Mouse (Mus musculus) heart, adult 8-10 months (tissue): ENCODE data around the gene 2310046K23Rik. TPM values are rescaled to one million over a fixed set of nuclear protein-coding genes. Genes with fewer than 3 reads are reported as not detected.
A peak's percentile ranks its signal among the peaks of the same experiment; 100 is the strongest.

ENCODE experiments used
- DNase-seq: peaks from one replicate; pipeline ENCODE4 v3.0.0; 2022; ENCODE audit warnings: low spot score
- total RNA-seq, 4 experiments: library from RNA; stranded (reverse); gene quantifications; 2 replicates each; pipeline ENCODE4 v1.2.4; 2022

The 2310046K23Rik gene
- not detected for total RNA-seq

DNA sequence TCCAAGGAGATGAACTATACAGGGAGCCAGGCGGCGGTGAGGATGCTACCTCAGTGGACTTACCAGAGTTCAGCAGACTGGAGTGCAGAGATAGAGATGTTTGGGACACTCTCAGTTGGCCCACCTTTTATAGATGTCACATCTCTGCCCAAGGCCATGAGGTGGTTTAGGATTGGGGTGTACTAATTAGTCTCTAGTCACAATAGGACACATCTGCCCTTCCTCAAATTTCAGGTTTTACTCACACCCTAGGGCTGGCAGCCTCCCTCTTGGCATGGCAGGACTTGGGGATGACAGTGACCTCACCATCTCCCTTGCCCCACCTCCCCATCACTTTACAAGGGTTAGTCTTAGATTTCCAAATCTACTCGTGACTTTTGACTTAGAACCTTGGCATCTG is at the start of gene 2310046K23Rik:
TSS of gene 2310046K23Rik (minus strand) at position 101 of the 400 bp plus-strand sequence.
- DNase-seq: no peak

DNA sequence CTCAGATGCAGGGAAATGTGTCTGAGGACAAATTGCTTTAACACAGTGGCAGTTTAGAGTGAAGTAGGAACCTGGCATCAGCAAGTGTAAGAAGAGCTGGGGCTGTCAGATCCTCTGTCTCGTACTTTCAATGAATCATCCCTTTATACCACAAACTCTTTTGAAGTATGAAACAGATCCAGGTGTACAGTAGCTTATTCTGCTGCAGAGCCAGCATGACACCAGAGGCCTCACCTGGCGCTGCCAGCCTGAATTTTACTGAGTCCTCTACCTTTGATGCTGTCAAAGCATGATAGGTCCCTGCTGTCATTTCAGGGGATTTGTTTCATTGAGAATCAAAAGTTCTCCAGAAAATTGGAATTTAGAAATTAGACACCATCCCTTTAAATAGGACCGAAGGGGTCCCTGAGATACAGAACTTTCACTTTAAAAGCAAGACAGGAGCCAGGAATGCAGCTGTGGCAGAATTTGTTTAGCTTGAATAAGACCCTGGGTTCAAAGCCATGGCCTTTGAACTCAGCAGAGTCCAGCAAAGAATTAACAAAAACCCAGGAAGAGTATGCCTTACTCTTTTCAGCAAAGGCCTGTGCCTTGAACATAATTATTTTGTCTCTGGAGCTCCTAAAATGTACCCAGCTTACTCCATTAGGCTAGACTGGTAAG is 49.0 kb upstream of the 2310046K23Rik start:
- no peak for DNase-seq

DNA sequence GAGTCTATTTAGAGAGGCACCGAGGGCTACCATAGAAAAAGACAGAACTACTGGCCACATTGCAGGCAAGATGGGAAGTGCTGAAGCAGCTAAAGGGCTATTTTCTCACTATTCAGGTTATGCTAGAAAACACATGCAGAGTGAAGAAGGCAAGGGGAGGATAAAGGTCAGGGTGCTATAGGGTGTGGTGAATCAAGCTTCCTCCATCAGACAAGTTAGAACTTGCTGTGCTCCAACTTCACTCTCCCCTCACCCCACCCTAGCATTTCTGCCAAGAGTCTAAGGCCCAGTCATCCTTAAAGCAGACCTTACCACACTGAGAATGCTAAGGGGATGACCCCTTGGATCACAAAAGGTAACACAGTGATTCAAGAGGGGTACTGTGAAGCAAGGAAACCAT is 45.2 kb upstream of the 2310046K23Rik start:
- DNase-seq: no peak

DNA sequence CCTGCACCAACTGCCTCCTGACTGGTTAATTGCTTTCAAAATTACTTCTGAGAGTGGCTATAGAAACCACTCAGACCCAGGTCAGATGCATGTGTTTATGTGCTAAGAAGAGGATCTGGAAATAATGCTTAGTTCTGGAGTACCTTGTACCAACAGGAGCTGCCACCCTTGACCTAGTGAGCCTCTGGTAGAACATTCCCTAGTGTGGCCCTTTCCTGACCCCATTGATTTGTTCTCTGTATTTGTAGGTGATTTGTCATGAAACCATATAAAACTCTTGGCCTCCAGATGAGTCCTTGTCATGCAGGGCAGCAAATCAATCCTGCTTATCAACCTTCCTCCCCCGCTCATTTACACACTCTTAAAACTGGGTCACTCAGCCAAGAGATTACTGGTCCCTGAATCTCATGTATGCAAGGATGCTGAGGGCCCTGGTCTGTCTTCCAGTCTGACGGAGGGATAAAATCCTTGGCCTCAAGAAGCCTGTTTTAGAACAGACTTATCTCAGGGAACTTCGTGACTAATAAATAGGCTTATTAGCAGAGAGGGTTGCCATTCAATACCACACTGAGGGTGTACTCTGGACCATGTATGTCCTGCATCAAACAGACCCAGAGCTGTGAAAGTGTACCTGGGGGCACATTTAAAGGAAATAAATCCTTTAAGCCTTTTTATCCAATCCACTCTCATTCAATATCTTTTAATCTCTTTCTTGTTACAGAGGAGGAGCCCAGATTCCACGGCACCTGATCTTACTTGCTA is 44.5 kb upstream of the 2310046K23Rik start:
- DNase-seq: no peak

DNA sequence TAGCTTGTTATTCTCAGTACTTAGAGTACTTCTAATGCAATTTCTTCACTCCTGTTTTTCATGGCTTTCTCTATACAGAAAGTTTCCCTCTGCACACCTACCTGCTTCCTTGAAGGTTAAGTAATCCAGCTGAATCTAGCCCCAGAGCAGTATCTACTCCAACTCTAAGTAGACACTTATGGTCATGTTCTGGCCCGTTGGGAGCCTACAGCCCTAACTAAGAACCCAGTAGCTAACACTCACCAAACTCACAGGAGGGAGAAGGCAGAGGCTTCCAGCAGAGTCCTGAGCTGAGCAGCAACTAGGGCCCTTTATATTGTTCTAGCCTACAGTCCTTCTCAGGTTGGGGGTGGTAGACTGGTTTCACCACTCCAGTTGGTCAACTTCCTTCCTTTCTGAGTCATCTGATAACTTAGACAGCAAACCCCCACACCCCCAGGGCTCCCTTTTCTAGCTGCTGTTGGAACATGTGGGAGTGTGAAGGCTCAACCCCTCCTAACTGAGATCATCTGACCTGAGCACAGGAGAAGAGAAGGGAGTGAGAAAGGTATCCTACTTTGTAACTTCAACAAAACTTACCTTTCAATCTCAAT is 39.2 kb upstream of the 2310046K23Rik start, which contains the start of gene Ivl:
TSS of gene Ivl (minus strand) at position 287 of the 593 bp plus-strand sequence.
- DNase-seq: no peak

DNA sequence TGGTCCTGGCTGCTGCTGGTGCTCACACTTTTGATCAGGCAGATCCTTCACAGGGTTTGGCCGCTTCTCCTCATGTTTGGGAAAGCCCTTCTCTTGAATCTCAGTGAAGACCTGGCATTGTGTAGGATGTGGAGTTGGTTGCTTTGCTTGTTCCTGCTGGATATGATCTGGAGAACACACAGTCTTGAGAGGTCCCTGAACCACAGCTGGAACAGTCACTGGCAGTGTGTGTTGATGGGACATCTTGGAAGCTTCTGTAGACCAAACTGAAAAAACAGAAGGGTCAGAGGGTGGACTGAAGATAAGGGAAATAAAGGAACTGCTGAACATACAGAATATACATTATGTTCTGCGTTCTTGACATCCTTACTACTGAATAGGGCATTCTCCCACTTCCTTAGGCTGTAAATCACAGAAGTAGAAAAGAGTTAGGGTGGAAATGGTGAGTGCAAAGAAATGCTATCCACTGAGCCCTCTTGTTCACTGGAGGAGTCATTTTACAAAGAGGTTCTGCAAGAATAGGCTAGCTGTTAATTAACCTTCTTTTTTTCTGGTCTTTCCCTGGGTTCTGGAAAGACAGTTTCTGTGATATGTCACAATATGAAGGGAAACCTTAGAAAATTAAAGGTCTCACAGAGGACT is 38.3 kb upstream of the 2310046K23Rik start:
- no peak for DNase-seq

DNA sequence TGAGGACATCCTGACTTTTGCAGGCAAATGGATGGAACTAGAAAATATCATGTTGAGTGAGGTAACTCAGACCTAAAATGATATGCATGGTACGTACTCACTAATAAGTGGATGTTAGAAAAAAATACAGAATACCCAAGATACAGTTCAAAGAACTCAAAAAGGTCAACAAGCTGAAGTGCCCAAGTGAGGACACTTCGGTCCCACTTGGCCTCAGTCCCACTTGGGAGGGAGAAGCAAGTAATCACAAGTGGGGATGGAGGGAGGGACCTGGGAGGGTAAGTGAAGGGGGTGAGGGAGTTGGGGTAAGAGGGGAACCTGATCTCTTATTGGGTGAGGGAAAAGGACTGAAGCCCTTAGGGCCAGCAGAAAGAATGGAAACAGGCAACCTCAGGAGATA is 34.4 kb upstream of the 2310046K23Rik start:
- DNase-seq: no peak

DNA sequence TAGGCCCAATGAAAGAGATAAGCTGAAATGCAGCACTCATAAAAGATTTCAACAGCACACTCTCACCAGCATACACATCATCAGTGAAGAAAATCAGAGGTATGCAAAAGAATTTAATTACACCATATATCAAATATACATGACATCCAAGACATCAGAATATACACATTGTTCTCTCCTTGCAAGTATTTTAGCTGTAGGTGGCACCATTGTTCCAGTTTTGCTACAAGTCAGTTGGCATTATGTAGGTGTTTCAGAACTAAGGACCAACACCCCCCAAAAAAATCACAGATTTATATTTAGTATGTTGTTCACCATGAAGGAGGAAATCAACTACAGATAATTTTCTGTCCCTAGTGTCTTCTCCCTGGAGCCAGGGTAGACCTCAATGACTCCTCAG is 31.1 kb upstream of the 2310046K23Rik start:
- no peak for DNase-seq

DNA sequence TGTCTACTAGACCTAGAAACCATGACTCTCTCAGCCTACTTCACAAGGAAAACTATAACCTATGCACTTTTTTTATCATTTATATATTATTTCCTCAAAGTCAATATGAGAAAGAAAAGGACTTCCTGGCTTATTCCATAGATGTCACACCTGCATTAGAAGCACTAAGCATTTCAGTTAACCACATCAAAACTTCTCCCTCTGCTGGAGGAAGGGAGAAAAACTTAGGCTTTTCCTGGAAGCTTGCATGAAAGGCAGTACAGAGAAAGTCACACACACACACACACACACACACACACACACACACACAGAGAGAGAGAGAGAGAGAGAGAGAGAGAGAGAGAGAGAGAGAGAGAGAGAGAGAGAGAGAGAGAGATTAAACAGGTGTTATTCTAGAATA is 22.0 kb downstream of the 2310046K23Rik start:
- no peak for DNase-seq

DNA sequence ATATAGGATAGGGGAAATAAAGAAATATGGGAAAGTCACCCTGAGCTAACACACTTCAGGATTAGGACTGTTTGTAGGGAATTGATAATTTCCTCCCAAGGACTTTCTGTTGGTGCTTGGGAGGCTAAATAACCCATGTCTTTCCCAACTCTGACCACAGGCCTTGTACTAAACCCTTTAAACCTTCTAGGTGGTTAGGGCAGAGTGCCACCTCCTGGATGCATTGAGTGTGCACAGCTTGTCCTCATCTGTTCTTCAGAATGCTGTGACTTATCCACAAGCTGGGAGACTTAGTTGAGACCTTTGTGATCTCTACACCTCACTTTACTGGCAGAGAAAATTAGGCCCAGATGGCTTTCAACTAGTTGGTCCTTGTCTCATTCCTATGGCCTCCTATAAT is 23.5 kb downstream of the 2310046K23Rik start:
- no peak for DNase-seq

DNA sequence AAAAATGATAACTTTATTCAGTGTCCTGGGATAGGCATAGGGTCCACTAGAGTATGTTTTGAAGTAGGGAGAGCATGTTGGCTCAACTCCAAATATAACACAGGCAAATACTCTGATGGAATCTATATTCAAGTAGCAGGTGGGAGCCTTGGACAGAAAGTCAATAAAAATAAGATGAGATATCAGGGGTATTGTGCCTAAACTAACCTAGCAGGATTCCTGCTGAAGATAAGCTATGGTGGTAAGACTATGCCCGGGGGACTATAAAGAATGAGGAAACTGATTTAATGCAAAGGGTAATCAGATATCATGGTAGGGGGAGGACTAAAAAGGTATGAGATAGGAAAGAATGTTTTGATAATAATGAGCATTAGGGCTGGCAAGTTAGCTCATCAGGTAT is 26.1 kb downstream of the 2310046K23Rik start:
- DNase-seq: no peak

DNA sequence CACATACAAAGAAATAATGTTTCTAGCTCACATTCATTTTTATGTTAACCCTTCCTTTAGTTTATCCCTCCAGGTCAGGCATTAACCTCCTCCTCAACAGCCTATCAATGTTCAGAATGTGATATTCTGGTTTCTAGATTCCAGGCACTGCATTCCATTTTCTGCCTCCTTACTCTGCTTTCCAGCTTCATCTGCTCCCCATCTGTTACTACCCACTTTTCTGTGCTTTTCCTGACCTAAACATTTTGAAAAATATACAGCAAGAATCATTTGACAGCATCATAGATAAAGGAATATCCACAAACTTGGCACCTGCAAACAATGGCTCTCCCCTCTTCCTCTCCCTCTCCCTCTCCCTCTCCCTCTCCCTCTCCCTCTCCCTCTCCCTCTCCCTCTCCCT is 30.8 kb downstream of the 2310046K23Rik start:
- DNase-seq: no peak

DNA sequence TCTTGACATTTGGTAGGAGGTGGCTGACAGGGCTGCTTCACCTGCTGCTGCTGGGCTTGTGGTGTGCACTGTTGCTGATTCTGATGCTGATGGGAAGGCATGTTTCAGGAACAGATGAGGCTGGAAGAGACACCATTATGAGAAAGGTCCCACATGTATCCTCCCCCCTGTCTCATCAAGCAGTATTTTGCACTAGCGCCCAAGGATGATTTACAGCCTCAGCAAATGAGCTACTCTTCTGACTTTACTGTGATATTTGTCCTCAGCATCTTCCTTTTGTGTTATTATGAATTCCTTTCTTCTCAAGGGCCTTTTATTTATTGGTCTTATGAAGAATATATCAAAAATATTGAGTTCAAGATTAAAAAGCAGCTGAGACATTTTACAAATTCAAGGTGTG is 33.9 kb downstream of the 2310046K23Rik start, which contains the start of gene Sprr4:
TSS of gene Sprr4 (minus strand) at position 101 of the 400 bp plus-strand sequence.
- no peak for DNase-seq

DNA sequence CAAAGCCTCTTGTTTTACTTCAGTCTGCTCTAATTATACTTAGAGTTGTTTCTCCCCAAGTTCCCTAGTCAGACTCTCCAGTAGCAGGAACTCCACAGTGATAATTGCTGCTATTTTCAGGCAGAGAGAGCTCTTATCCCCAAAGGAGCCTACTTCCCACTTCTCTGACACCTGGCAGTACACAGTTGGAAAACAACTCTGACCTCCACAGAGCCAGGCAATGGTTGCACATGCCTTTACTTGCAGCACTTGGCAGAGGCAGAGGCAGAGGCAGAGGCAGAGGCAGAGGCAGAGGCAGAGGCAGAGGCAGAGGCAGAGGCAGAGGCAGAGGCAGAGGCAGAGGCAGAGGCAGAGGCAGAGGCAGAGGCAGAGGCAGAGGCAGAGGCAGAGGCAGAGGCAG is 44.0 kb downstream of the 2310046K23Rik start:
- DNase-seq: peak; percentile 1

DNA sequence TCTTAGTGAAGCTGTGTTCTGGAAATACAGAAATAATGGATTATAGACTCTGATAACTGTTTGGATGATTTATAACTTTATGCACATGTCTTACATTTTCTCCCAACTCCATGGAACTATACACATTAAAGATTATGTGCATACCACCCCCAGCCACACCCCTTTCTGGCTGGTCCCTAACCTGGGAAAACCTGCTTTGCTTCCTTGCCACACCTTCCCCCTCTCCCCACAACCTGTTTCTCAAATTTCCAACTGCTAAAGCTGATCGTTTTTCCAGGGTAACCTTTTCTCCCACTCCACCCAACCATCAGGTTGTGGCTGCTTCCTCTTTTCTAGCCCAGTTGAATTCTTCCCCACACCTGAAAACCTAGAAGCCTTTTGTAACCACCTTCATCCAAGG is 48.0 kb downstream of the 2310046K23Rik start:
- no peak for DNase-seq

DNA sequence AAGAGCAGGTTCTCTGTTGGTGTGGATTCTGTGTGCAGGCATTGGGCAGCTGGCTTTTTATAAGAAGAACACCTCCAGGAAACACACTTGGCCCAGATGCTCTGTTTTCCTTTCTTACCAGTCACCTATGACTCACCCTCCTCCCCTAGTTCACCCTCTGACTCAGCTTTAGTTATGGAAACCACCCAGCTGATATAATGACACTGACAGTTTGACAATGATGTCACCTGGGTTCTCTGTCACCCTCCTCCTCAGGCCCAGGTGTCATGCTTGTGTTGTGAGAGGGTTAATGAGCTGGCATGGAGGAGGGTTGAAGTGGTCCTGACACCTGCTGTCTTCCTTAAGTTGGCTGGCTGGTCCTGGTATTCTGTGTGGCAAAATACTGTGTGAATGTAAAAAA is 48.4 kb downstream of the 2310046K23Rik start, which contains the start of gene Sprr1a:
TSS of gene Sprr1a (minus strand) at position 33 of the 400 bp plus-strand sequence.
- DNase-seq: no peak

Other genes starting within 250 kb of the 2310046K23Rik start
- not detected for gene Sprr2a3, start 249.1 kb downstream of the 2310046K23Rik start, total RNA-seq
- not detected for gene Sprr2b, start 217.9 kb downstream of the 2310046K23Rik start, total RNA-seq
- not detected for gene Sprr2d, start 195.4 kb downstream of the 2310046K23Rik start, total RNA-seq
- not detected for gene Sprr2e, start 182.4 kb downstream of the 2310046K23Rik start, total RNA-seq
- gene Sprr2f, start 169.3 kb downstream of the 2310046K23Rik start, total RNA-seq: not detected
- not detected for gene Sprr2h, start 148.8 kb downstream of the 2310046K23Rik start, total RNA-seq
- gene Sprr2i, start 126.5 kb downstream of the 2310046K23Rik start, total RNA-seq: not detected
- gene Sprr2j-ps, start 116.4 kb downstream of the 2310046K23Rik start, total RNA-seq: not detected
- gene Gm9774, start 105.1 kb downstream of the 2310046K23Rik start, total RNA-seq: 1 to 10 TPM in 3 of 4 experiments, not detected in 1; 1.4 to 3.1 (median 2.9) TPM
- gene Sprr2k, start 101.9 kb downstream of the 2310046K23Rik start, total RNA-seq: not detected
- not detected for gene Sprr1b, start 95.7 kb downstream of the 2310046K23Rik start, total RNA-seq
- gene Sprr3, start 75.8 kb downstream of the 2310046K23Rik start, total RNA-seq: not detected
- under 1 TPM in 3 of 4 experiments, not detected in 1; 0.35 to 0.69 (median 0.41) TPM for gene Sprr1a, start 48.6 kb downstream of the 2310046K23Rik start, total RNA-seq
- not detected for gene Sprr4, start 34.0 kb downstream of the 2310046K23Rik start, total RNA-seq
- not detected for gene Ivl, start 39.2 kb upstream of the 2310046K23Rik start, total RNA-seq
- not detected for gene Smcp, start 54.5 kb upstream of the 2310046K23Rik start, total RNA-seq
- not detected for gene 2210017I01Rik, start 73.0 kb upstream of the 2310046K23Rik start, total RNA-seq
- gene Lce6a, start 87.1 kb upstream of the 2310046K23Rik start, total RNA-seq: not detected
- gene Lce1a1, start 113.8 kb upstream of the 2310046K23Rik start, total RNA-seq: not detected
- not detected for gene Lce1b, start 122.4 kb upstream of the 2310046K23Rik start, total RNA-seq
- gene Lce1a2, start 135.8 kb upstream of the 2310046K23Rik start, total RNA-seq: not detected
- not detected for gene Lce1c, start 144.7 kb upstream of the 2310046K23Rik start, total RNA-seq
- gene Lce1d, start 152.7 kb upstream of the 2310046K23Rik start, total RNA-seq: not detected
- gene Lce1e, start 174.6 kb upstream of the 2310046K23Rik start, total RNA-seq: not detected
- not detected for gene Lce1f, start 185.8 kb upstream of the 2310046K23Rik start, total RNA-seq
- gene Gm38119, start 204.6 kb upstream of the 2310046K23Rik start, total RNA-seq: not detected
- gene Lce1g, start 217.8 kb upstream of the 2310046K23Rik start, total RNA-seq: not detected
- not detected for gene Lce1h, start 230.6 kb upstream of the 2310046K23Rik start, total RNA-seq
- not detected for gene Lce1i, start 244.4 kb upstream of the 2310046K23Rik start, total RNA-seq